Mouse (Mus musculus): ENCODE results near the gene Spdye4a.

The Spdye4a gene

DNA sequence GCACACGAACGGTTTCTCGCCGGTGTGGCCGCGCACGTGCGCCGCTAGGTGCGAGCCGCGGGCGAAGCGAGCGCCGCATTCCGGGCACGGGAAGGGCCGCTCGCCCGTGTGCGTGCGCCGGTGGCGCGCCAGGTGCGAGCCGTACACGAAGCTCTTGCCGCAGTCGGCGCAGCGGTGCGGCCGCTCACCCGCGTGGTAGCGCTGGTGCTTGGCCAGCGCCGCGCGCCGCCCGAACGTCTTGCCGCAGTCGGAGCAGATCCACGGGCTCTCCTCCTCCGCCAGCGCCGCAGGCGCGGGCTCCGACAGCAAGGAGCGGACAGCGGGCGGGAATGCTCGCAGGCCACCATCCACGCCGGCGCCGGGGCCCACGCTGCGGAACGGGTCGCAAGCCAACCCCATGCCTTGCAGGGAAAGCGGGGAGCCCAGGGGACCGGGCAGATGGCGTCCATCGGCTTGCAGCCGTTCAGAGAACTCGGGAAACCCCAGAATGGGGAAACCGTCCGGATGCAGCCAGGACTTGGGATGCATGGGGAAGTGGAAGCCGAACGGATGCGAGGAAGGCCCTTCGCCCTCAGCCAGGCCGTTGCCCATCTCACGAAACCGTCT lies 27.3 kb upstream of the Spdye4a start:
- no peak for TF ChIP-seq GATA4 (IDR thresholded peaks at IDR 0.05; ENCODE audit: insufficient replicate concordance, low read length)

DNA sequence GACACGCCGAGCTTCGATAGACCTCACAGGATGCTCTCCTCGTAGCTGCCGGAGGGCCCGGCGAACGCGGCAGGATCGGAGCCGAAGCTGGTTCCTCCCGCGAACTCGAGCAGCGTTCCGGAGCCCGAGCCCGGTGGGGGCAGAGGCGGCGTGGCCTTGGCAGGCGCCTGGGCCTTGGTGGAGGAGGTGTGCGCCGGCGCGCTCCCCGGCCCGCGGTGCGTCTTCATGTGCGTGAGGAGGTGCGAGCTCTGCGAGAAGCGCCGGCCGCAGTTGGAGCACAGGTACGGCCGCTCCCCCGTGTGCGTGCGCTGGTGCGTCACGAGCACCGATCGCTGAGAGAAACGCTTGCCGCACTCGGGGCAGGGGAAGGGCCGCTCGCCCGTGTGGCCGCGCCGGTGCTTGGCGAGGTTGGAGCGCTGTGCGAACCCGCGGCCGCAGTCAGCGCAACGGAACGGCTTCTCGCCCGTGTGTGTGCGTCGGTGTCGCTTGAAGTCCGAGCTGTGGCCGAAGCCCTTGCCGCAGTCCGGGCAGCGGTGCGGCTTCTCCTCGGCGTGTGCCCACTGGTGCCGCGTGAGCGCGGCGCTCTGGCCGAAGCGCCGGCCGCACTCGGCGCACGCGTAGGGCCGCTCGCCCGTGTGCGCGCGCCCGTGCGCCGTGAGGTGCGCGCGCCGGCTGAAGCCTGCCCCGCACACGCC lies 26.6 kb upstream of the Spdye4a start:
- TF ChIP-seq GATA4 (IDR thresholded peaks at IDR 0.05; ENCODE audit: insufficient replicate concordance, low read length): no peak

GRCm38 (mm10) chr5:143252791-143253185 lies 26.1 kb upstream of the Spdye4a start:
- TF ChIP-seq GATA4 (IDR thresholded peaks at IDR 0.05; ENCODE audit: insufficient replicate concordance, low read length): no peak

GRCm38 (mm10) chr5:143252039-143252438 lies 25.3 kb upstream of the Spdye4a start:
- TF ChIP-seq GATA4 (IDR thresholded peaks at IDR 0.05; ENCODE audit: insufficient replicate concordance, low read length): no peak

DNA sequence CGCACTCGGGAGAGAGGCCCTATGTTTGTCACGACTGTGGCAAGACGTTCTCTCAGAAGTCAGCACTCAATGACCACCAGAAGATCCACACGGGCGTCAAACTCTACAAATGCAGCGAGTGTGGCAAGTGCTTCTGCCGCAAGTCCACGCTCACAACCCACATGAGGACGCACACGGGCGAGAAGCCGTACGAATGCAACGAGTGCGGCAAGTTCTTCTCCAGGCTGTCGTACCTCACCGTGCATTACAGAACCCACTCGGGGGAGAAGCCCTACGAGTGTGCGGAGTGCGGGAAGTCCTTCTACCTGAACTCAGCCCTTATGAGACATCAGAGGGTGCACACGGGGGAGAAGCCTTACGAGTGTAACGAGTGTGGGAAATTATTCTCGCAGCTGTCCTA lies 18.2 kb upstream of the Spdye4a start:
- TF ChIP-seq GATA4 (IDR thresholded peaks at IDR 0.05; ENCODE audit: insufficient replicate concordance, low read length): no peak

- no peak for TF ChIP-seq GATA4 (IDR thresholded peaks at IDR 0.05; ENCODE audit: insufficient replicate concordance, low read length)
These were observed 9.3 kb upstream of the Spdye4a start for GRCm38 (mm10) chr5:143236036-143236435.

GRCm38 (mm10) chr5:143235028-143235693 lies 8.5 kb upstream of the Spdye4a start, which contains the start of gene Zfp12:
Zfp12 (plus strand) TSS chr5:143235163.
- peak; percentile 37; the same call in 1 of the 2 replicates for TF ChIP-seq GATA4 (IDR thresholded peaks at IDR 0.05; ENCODE audit: insufficient replicate concordance, low read length)

DNA sequence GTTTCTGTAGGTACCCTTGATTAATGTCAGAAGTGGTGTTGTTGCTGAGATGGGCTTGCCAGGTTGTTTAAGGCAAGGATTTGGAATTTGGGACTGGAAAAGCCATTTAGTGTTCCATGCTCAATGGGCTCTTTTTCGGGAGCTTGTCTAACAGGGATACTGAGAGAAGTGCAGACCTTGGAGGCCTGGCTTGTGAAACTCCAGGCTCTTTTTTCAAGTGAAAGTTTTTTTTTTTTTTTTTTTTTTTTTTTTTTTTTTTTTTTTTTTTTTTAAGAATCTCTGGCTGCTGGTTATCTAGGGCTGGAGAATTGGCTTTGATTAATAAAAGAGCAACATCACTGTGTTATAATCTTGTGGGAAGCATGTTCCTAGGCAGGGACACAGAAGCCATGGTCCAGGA lies 4.4 kb downstream of the Spdye4a start:
- no peak for TF ChIP-seq GATA4 (IDR thresholded peaks at IDR 0.05; ENCODE audit: insufficient replicate concordance, low read length)

DNA sequence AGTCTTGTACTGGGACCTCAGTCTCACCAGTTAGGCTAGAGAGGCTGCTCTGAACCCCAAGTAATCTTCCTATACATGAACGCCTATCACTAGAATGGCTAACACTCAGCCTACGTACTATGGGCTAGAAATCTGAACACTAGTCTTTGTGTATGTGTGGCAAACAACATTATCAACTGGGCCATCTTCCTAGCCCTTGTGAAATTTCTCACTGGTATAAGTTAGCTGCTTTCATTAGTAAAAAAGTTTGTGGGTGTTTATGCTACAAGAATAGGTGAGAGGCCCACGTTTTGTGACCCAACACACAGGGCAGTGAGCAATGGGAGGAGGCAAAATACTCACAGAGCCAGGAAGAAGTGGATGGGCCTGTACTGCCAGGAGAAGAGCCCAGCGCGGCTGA lies 5.7 kb downstream of the Spdye4a start:
- no peak for TF ChIP-seq GATA4 (IDR thresholded peaks at IDR 0.05; ENCODE audit: insufficient replicate concordance, low read length)

- TF ChIP-seq GATA4 (IDR thresholded peaks at IDR 0.05; ENCODE audit: insufficient replicate concordance, low read length): no peak
These were observed 12.9 kb downstream of the Spdye4a start for GRCm38 (mm10) chr5:143213832-143214231.

DNA sequence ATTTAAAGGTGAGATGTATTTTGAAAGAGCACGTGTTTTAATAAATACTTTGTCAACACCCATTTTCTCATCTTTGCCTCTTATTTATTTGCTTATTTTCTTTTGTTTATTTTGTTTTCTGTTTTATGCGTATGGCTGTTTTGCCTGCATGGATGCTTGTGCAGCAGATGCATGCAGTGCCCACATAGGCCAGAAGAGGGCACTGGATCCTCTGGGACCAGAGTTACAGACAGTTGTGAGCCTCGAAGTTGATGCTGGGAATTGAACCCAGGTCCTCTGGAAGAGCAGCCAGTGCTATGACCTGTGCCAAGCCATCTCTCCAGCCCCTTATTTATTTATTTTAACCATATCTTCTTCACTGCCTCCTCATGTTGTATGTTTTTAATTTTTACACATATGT lies 21.7 kb downstream of the Spdye4a start:
- TF ChIP-seq GATA4 (IDR thresholded peaks at IDR 0.05; ENCODE audit: insufficient replicate concordance, low read length): no peak

- TF ChIP-seq GATA4 (IDR thresholded peaks at IDR 0.05; ENCODE audit: insufficient replicate concordance, low read length): no peak
These were observed 30.2 kb downstream of the Spdye4a start for GRCm38 (mm10) chr5:143196506-143196905.

DNA sequence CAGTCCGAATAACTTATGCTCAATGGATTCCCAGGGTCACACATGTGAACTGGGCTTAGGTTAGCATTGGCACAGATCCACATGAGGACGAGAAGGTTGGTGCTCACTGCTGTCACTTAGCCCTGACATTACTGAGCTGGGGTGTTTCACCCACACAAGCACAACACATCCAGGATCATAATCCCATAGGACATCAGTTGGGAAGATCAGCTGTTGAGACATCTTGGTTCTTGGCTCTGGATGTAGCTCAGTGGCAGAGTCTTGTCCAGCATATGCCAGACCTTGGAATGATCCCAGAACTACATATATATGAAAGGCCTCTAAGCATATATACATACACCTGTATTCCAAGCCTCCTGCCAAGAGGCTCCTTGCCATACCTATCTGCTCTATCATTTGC lies 31.5 kb downstream of the Spdye4a start:
- TF ChIP-seq GATA4 (IDR thresholded peaks at IDR 0.05; ENCODE audit: insufficient replicate concordance, low read length): no peak

- no peak for TF ChIP-seq GATA4 (IDR thresholded peaks at IDR 0.05; ENCODE audit: insufficient replicate concordance, low read length)
These were observed 33.9 kb downstream of the Spdye4a start for GRCm38 (mm10) chr5:143192806-143193205.

- TF ChIP-seq GATA4 (IDR thresholded peaks at IDR 0.05; ENCODE audit: insufficient replicate concordance, low read length): no peak
These were observed 46.2 kb downstream of the Spdye4a start, which contains the start of the genes Rbak and Spdye4b for GRCm38 (mm10) chr5:143180255-143181076. Rbak (minus strand) TSS chr5:143180775. Spdye4b (plus strand) TSS chr5:143181017.
